Mouse (Mus musculus) heart, adult 2 months (tissue): ENCODE data around the gene Tor1a.

Experiments
- CTCF ChIP-seq: fragments of 200-600 bp; IDR thresholded peaks from 2 replicates; pipeline ENCODE4 v1.8.1; 2022; ENCODE audit warnings: antibody characterized with exemption, mild to moderate bottlenecking, moderate library complexity
- EP300 ChIP-seq: fragments of 200-500 bp; IDR thresholded peaks from 2 replicates; pipeline ENCODE4 v1.6.1; 2011; ENCODE audit warnings: low read depth, low read length, control low read depth; ENCODE audit not compliant: insufficient read depth
- POLR2A ChIP-seq: fragments of 200-500 bp; IDR thresholded peaks from 2 replicates; pipeline ENCODE4 v1.6.1; 2011; ENCODE audit warnings: mild to moderate bottlenecking, low read depth, low read length, control low read depth; ENCODE audit not compliant: insufficient read depth

- TF ChIP-seq POLR2A (no peak), CTCF (no peak), EP300 (no peak)
Measured at GRCm38 (mm10) chr2:30936808-30937207, 30.9 kb downstream of the Tor1a start.
